Mouse (Mus musculus) limb, embryonic 15.5 days (tissue): ENCODE results near the gene Ndufb8. TPM values are rescaled to one million over a fixed set of nuclear protein-coding genes. Genes with fewer than 3 reads are reported as not detected.

Experiments used
- ATAC-seq: fragments of 200-750 bp; cut with Nextera tagmentation; 2 replicates; pipeline ENCODE4 v1.8.0; 2017; ENCODE audit warnings: low read depth, moderate TSS enrichment; ENCODE audit not compliant: insufficient number of reproducible peaks, low FRiP score, low TSS enrichment
- H3K27ac ChIP-seq: fragments of 300-500 bp; sonication (generic); 2 replicates; pipeline ENCODE4 v1.5.1; 2015; ENCODE audit warnings: moderate library complexity, mild to moderate bottlenecking, inconsistent platforms
- H3K27me3 ChIP-seq: fragments of 300-500 bp; sonication (generic); 2 replicates; pipeline ENCODE4 v1.6.1; 2015; ENCODE audit warnings: inconsistent platforms
- H3K36me3 ChIP-seq: fragments of 300-500 bp; sonication (generic); 2 replicates; pipeline ENCODE4 v1.6.1; 2015; ENCODE audit warnings: inconsistent platforms
- H3K4me1 ChIP-seq: fragments of 300-500 bp; sonication (generic); 2 replicates; pipeline ENCODE4 v1.6.1; 2015; ENCODE audit warnings: inconsistent platforms
- H3K4me2 ChIP-seq: fragments of 300-500 bp; sonication (generic); 2 replicates; pipeline ENCODE4 v1.6.1; 2015; ENCODE audit warnings: mild to moderate bottlenecking, inconsistent platforms
- H3K4me3 ChIP-seq: fragments of 300-500 bp; sonication (generic); 2 replicates; pipeline ENCODE4 v1.5.1; 2015; ENCODE audit warnings: mild to moderate bottlenecking, inconsistent platforms
- H3K9ac ChIP-seq: fragments of 300-500 bp; sonication (generic); 2 replicates; pipeline ENCODE4 v1.6.1; 2015; ENCODE audit warnings: inconsistent platforms
- H3K9me3 ChIP-seq: fragments of 300-500 bp; sonication (generic); 2 replicates; pipeline ENCODE4 v1.6.1; 2016; ENCODE audit warnings: inconsistent platforms
- WGBS: fragments of 180-500 bp; shearing (Covaris S2); methylation state at CpG from one replicate; pipeline ENCODE4 v1.1.7; 2015; 5-methylcytosine and 5-hydroxymethylcytosine counted together
- polyA plus RNA-seq: library from polyadenylated mRNA; unstranded; fragments of >200 nt; fragmentation: Nextera tagmentation; extraction: Ambion mirVana; gene quantifications from 2 replicates; pipeline ENCODE4 v1.2.1, GENCODE M21; 2015

The Ndufb8 gene
- polyA plus RNA-seq, 1 experiment from 2014 or later: 426 TPM

DNA sequence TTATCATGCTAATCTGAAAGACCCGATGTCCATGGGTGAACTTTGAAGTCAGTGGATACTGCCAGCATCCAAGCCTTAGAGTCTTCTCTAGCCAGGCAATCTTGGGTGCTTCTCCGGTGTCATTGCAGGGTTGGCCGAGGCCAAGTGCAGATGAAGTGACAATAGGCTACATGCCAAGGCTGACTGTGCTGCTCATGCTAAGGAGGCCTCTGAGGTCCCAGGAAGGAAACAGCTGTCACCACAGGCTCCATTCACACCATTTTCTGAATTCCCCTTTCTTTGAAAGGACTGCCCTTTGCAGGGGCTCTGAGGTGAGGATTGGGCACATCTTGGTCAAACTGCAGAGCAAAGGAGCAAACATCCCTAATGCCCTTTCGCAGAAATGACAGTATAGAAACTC lies 52.5 kb downstream of the Ndufb8 start:
- H3K27me3 ChIP-seq: peaks cover 30% of the 10 kb centered on the region
- H3K27ac ChIP-seq: no peak overlapping the region
- WGBS: 69% methylated on average over 4 of the region's 4 CpGs
- H3K36me3 ChIP-seq: no peaks in the 10 kb centered on the region
- no peak for ATAC-seq
- H3K4me2 ChIP-seq: no peak overlapping the region
- no peak overlapping the region for H3K9ac ChIP-seq
- H3K4me3 ChIP-seq: no peak overlapping the region
- H3K9me3 ChIP-seq: no peaks in the 10 kb centered on the region
- H3K4me1 ChIP-seq: no peaks in the 10 kb centered on the region

DNA sequence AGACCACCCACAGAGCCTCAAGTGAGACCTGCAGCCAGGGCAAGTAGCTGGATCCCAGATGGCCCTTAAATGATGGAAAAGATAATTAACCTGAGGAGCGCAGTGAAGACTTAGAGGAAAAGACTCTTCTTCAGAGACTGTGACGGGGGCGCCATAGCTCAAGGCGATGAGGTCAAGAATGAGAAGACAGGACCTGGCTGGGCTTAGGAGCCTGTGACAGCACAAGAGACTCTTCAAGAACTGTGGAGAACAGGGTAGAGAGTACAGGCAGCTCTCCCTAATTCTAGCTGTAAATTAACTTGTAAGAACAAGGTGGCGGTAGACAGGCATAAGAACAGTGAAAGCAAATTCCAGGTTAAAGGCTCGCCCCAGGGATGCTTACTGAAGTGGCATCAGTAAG lies 53.3 kb downstream of the Ndufb8 start:
- no peaks in the 10 kb centered on the region for H3K36me3 ChIP-seq
- H3K9me3 ChIP-seq: no peaks in the 10 kb centered on the region
- H3K4me2 ChIP-seq: no peak overlapping the region
- WGBS: 61% methylated on average over 6 of the region's 6 CpGs
- H3K4me1 ChIP-seq: no peaks in the 10 kb centered on the region
- H3K4me3 ChIP-seq: no peak overlapping the region
- H3K27me3 ChIP-seq: peaks cover 22% of the 10 kb centered on the region
- H3K27ac ChIP-seq: no peak overlapping the region
- ATAC-seq: no peak
- H3K9ac ChIP-seq: no peak overlapping the region

DNA sequence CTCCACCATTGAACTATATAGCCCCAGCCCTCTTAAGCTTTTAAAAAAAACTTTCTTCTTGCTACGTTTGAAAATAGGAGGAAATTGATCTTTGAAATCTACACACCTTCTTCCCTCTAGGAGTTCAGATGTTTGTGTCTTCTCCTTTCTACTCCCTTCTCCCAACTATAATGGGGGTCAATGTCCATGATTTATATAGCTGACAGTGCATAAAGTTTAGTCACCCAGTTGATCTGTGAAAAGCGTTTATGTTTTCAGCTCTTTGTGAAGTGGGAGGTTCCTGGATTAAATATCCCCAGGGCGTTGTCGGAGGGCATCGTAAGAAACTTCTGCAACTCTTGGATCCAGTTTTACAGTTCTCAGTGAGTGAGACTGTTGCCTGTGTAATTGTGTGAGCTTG lies 55.0 kb downstream of the Ndufb8 start:
- no peaks in the 10 kb centered on the region for H3K36me3 ChIP-seq
- H3K9ac ChIP-seq: no peak overlapping the region
- no peak overlapping the region for H3K4me2 ChIP-seq
- no peaks in the 10 kb centered on the region for H3K4me1 ChIP-seq
- no peak overlapping the region for H3K27ac ChIP-seq
- no peak for ATAC-seq
- no peaks in the 10 kb centered on the region for H3K9me3 ChIP-seq
- peaks cover 21% of the 10 kb centered on the region for H3K27me3 ChIP-seq
- H3K4me3 ChIP-seq: no peak overlapping the region
- 36% methylated on average over 5 of the region's 5 CpGs for WGBS

DNA sequence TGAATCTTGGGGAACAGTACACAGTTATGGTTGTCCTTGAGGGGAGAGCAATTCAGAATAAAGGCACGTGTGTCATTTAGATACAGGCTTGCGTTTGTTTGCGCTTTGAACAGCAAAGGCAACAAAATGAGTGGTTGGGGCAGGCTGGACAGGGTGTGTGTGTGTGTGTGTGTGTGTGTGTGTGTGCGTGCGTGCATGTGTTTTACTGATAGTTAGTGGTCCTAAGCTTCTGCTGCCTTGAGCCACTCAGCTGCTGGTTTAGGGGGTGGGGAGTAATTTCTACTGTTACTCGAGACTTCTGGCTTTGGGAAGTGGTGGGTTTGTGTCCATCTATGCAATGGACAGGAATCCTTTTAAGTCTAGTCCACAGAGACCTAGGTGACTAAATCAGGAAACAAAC lies 56.3 kb downstream of the Ndufb8 start:
- no peaks in the 10 kb centered on the region for H3K36me3 ChIP-seq
- H3K4me3 ChIP-seq: no peak overlapping the region
- H3K9ac ChIP-seq: no peak overlapping the region
- H3K27ac ChIP-seq: no peak overlapping the region
- H3K4me2 ChIP-seq: no peak overlapping the region
- peaks cover 15% of the 10 kb centered on the region for H3K27me3 ChIP-seq
- no peak for ATAC-seq
- H3K4me1 ChIP-seq: no peaks in the 10 kb centered on the region
- 58% methylated on average over 6 of the region's 6 CpGs for WGBS
- no peaks in the 10 kb centered on the region for H3K9me3 ChIP-seq

Other genes starting within 250 kb of the Ndufb8 start
- gene Scd4, start 222.3 kb downstream of the Ndufb8 start, polyA plus RNA-seq: 0.20 and 0.41 TPM in 2 replicates
- gene Scd1, start 147.6 kb downstream of the Ndufb8 start, polyA plus RNA-seq: 5.0 and 6.5 TPM in 2 replicates
- gene Wnt8b, start 62.0 kb downstream of the Ndufb8 start, polyA plus RNA-seq: not detected in 2 replicates
- 0.35 and 0.42 TPM in 2 replicates for gene Sec31b, start 9.6 kb downstream of the Ndufb8 start, polyA plus RNA-seq
- gene Gm20538, start 2.6 kb downstream of the Ndufb8 start, polyA plus RNA-seq: not detected in 2 replicates
- gene Hif1an, start 7.4 kb upstream of the Ndufb8 start, polyA plus RNA-seq: 31.2 and 34.5 TPM in 2 replicates
- gene Pax2, start 200.6 kb upstream of the Ndufb8 start, polyA plus RNA-seq: not detected in 2 replicates